Mouse (Mus musculus) adrenal gland, postnatal 0 days (tissue): Measurements from ENCODE around the gene Fkbp7. TPM values are rescaled to one million over a fixed set of nuclear protein-coding genes. Genes with fewer than 3 reads are reported as not detected.

ENCODE experiments used
- polyA plus RNA-seq: library from polyadenylated mRNA; unstranded; fragments of >200 nt; fragmentation: Nextera tagmentation; extraction: Ambion mirVana; gene quantifications from 2 replicates; pipeline ENCODE4 v1.2.1, GENCODE M21; 2015

Gene Fkbp7
- 126 and 195 TPM in 2 replicates for polyA plus RNA-seq

DNA sequence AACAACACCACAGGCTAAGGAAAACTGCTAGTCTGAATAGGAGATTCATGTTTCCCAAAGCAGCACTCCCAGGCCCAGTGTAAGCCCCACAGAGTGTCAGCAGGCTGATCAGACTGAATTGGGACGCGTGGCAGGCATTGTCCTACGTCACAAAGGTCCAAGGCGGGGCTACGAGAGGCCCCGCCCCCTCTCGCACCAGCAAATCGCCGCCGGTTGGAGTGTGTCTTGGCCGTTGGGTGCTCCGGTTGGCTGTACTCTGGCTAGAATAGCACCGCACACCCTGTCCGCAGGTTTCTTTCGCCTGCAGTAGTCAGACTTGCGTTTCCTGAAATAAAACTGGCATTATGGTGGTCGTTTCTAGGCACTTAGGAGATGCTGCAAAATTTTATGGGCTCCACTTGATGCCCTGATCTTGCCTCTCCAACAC is at the start of gene Fkbp7:
Gene Fkbp7, minus strand, starts transcription at position 151 of the 427 bp plus-strand sequence.

DNA sequence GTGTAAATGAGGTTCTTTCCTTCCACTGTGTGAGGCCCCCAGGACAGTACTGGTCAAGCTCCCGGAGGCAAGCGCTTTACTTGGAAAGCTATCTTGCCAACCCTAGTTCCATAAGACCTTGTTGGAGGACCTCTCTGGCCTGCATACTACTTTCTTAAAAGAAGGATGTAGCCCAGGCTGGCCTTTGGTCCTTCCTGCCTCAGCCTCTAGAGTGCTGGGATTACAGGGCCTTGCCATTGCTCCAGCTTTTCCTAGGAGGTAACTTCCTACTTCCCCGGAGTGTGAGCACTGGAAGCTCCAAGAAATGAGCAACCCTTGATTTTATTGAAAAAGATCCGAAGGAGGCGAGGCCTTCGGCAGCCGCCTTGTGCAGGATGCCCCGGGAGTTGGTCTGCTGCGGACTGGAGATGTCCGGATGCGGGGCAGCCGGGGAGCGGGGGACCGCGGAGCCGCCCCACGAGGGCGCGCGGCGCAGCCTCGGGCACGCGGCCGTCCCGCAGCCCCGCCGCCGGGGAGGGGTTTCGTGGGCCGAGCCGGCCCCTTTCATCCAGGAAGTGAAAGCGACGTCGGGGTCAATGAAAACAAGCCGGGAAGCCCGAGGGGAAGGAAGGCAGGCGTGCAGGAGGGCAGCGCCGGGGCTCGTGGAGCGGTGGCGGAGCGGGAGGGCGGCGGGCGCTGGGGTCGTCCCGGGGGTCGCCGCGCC is 2.0 kb upstream of the Fkbp7 start, which contains the start of gene Plekha3:
Gene Plekha3, plus strand, starts transcription at position 557 of the 703 bp plus-strand sequence.

DNA sequence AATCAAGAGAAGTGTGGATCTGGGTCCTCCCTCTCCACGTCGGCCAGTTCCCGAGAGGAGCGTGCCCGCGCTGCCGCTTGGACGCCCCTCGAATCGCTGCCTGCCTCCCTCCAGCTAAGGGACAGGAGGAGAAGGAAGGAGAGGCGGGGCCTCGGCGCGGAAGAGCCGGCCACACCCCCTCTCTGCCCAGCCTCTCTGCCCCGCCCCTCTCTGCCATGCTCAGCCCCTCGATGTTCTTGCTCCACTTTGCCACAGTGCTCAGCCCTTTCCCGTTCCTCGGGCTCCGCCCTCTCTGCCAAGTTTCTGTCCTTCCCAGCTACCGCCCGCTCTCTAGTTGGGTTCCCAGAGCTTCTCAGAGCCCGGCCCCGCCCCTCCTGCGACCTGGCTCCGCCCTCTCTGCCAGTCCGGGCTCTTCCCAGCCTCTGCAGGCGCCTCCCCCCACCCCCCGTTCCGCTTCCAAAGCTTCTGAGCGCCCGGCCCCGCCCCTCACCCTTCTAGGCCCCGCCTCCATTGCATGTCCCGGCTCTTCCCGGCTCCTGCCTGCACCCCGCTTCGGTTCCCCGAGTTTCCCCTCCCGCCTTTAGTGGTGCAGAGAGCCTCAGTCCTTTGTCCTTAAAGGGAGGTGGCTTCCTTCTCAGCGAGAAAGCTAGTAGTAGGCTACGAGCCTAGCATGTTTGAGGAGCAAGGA is 24.9 kb downstream of the Fkbp7 start, which contains the start of the genes Prkra and Pjvk:
Gene Prkra, minus strand, starts transcription at position 133 of the 688 bp plus-strand sequence.
Gene Pjvk, plus strand, starts transcription at position 594 of the 688 bp plus-strand sequence.

Other genes starting within 250 kb of the Fkbp7 start
- 59.6 and 62.3 TPM in 2 replicates for gene Prkra, start 25.1 kb downstream of the Fkbp7 start, polyA plus RNA-seq
- gene Pjvk, start 24.6 kb downstream of the Fkbp7 start, polyA plus RNA-seq, result 0.14 and 0.32 TPM in 2 replicates
- gene Plekha3, start 2.2 kb upstream of the Fkbp7 start, polyA plus RNA-seq, result 14.5 and 20.9 TPM in 2 replicates